Mouse (Mus musculus) olfactory bulb, adult 2 months (tissue): ENCODE results near the gene Lsm10. TPM values are rescaled to one million over a fixed set of nuclear protein-coding genes. Genes with fewer than 3 reads are reported as not detected.

Experiments used
- H3K27ac ChIP-seq: fragments of 200-500 bp; 2 replicates; pipeline ENCODE4 v1.5.1; 2012; ENCODE audit warnings: low read depth, low read length; ENCODE audit not compliant: insufficient read depth
- H3K4me1 ChIP-seq: fragments of 200-500 bp; 2 replicates; pipeline ENCODE4 v1.6.1; 2012; ENCODE audit warnings: low read length; ENCODE audit not compliant: control insufficient read depth, insufficient read depth
- H3K4me3 ChIP-seq: fragments of 200-500 bp; 2 replicates; pipeline ENCODE4 v1.5.1; 2012; ENCODE audit warnings: mild to moderate bottlenecking, low read depth, low read length, moderate library complexity; ENCODE audit not compliant: insufficient read depth
- CTCF ChIP-seq: fragments of 200-500 bp; IDR thresholded peaks from 2 replicates; pipeline ENCODE4 v1.5.1; 2012; ENCODE audit warnings: low read depth, mild to moderate bottlenecking, low read length, moderate library complexity; ENCODE audit not compliant: insufficient read depth
- POLR2A ChIP-seq: fragments of 200-500 bp; IDR thresholded peaks from 2 replicates; pipeline ENCODE4 v1.6.1; 2012; ENCODE audit warnings: mild to moderate bottlenecking, low read depth, low read length, moderate library complexity; ENCODE audit not compliant: insufficient read depth
- WGBS: fragments of 180-500 bp; shearing (Covaris S2); methylation state at CpG from one replicate; pipeline ENCODE4 v1.1.7; 2018; 5-methylcytosine and 5-hydroxymethylcytosine counted together
- polyA plus RNA-seq: library from polyadenylated mRNA; stranded (reverse); fragments of >200 nt; gene quantifications from 2 replicates; pipeline ENCODE4 v1.2.4, GENCODE M21; 2012; ENCODE audit warnings: low replicate concordance; ENCODE audit not compliant: missing spikeins, insufficient read depth, insufficient read length

Lsm10 gene
- polyA plus RNA-seq, 1 experiment: not detected

DNA sequence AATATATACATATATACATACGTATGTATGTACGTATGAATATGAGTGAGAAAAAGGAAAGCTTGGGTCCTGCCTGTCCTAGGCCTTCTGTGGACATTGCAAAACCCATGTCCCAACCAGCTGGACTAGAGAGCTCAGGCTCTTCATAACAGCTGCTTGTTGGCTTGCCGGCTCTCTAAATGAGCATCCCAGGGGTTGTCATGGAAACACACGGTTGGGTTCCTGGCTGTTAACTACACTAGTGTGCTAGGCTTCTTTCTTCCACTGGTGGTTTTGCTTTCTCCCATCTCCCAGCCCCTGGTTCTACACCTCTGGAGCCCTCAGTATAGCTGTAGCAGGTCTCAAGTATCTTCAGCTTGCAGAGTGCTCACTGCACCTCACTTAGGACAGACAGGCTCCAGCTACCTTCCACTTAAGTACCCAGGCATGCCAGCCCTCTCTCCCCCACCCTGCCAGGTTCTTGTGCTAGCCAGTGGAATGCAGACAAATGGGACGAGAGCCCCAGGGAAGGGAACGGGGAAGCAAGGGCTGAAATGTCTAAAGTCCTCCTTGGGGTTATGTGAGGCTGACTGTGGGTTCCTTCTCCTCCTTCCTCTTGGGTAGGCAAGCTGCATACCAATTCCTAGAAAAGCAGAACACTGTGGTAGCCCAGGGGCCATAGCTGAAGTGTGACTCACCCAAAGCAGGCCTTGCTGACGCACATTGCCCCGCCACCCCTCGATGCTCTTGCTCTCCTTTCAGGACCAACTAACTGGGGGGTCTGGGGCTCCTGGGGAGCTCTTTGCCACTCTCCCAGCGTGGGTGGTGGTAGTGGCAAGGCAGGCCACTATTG is 35.1 kb downstream of the Lsm10 start:
- no peak for TF ChIP-seq POLR2A
- no peak for TF ChIP-seq CTCF
- H3K27ac ChIP-seq: peak overlapping the region; percentile 70
- H3K4me3 ChIP-seq: no peak overlapping the region
- WGBS: 28% methylated on average over 10 of the region's 10 CpGs
- H3K4me1 ChIP-seq: peaks cover 53% of the 10 kb centered on the region

- H3K4me1 ChIP-seq: peaks cover 62% of the 10 kb centered on the region
- H3K4me3 ChIP-seq: no peak overlapping the region
- H3K27ac ChIP-seq: peak overlapping the region; percentile 70
- TF ChIP-seq POLR2A (no peak), CTCF (no peak)
- WGBS: 38% methylated on average over 6 of the region's 6 CpGs
These were observed 36.3 kb downstream of the Lsm10 start for GRCm38 (mm10) chr4:126132636-126133264.

DNA sequence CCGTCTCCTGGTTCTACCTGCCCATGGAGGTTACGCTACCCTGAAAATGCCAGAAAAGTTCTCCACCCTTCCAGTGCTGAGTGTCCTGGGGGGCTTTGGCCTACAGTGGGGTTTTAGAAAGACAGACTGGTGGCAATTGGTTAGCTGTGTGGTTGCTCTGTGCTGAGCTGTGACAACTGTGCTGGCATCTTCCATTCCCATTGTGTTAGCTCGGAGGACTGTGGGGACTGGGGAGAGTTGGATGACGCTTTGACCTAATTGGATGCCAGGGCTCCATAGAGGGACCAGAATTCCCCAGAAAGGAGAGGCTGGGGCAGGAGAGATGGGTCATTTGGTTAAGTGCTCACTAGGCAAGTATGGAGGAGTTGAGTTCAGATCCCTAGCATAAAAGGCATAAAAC is 37.8 kb downstream of the Lsm10 start:
- peaks cover 62% of the 10 kb centered on the region for H3K4me1 ChIP-seq
- TF ChIP-seq POLR2A: no peak
- TF ChIP-seq CTCF: no peak
- H3K4me3 ChIP-seq: no peak overlapping the region
- 85% methylated on average over 4 of the region's 4 CpGs for WGBS
- H3K27ac ChIP-seq: no peak overlapping the region

- TF ChIP-seq POLR2A (no peak), CTCF (no peak)
- WGBS: 85% methylated on average over 4 of the region's 4 CpGs
- no peak overlapping the region for H3K27ac ChIP-seq
- H3K4me1 ChIP-seq: peaks cover 58% of the 10 kb centered on the region
- no peak overlapping the region for H3K4me3 ChIP-seq
These were observed 38.2 kb downstream of the Lsm10 start for GRCm38 (mm10) chr4:126134639-126135038.

DNA sequence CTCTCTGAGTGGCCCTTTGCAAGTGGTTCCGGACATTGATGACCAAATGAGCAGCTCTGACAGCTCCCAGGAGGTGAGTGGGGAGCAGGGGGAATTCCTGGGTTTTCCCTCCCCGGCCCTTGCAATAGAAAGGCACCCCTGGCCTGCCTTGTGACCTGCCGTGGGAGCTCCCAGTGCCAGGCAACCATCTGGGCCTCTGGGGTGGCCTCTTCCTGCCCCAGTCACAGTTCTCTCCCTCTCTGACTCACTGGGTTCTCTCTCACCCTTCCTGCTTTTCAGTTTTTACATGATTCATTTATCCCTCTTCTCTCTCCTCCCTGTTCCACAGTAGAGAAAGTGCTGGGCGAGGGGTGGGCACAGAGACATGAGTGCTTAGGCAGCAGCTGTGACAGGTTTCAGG is 41.4 kb downstream of the Lsm10 start:
- H3K4me1 ChIP-seq: peaks cover 48% of the 10 kb centered on the region
- no peak for TF ChIP-seq CTCF
- no peak overlapping the region for H3K27ac ChIP-seq
- H3K4me3 ChIP-seq: no peak overlapping the region
- WGBS: 70% methylated on average over 4 of the region's 4 CpGs

DNA sequence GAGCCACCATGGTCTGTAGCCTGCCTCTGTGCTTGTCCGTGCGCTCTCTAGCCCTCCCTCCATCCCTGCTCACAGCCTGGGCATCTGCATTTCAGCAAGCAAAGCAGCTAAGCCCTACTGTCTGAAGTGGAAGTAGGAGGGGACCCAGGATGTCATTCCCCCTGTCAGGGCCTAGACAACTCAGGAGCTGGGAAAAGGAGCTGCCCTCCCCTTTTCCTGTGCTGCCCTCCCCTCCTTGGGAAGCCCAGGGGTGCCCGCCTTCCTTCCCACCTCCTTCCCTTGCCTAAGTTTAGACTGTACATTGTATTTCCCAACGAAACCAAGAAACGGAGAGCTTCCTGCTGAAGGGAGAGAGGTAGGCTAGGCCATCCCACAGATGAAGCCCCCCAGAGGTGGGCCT is 44.6 kb downstream of the Lsm10 start:
- WGBS: 52% methylated on average over 5 of the region's 5 CpGs
- H3K4me1 ChIP-seq: peaks cover 36% of the 10 kb centered on the region
- no peak overlapping the region for H3K4me3 ChIP-seq
- H3K27ac ChIP-seq: no peak overlapping the region
- TF ChIP-seq POLR2A (no peak), CTCF (no peak)

DNA sequence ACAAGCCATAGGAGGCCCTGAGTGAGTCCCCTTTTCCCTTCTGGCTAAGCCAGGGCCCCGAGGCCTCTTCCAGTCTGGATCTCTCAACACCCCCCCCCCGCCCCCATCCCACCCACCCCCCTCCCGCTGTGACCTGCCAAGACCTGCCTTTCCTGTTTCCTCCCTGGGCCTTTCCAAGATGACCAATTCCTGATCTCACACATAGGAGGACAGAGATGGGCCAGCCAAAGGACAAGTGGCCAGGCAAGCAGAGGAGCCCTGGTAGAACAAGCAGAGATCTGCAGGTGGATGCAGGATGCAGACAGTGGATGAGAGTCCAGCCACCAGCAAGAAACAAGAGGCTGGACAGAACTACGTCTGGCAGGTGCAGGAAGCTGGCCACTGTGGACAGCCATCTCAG is 49.0 kb downstream of the Lsm10 start:
- WGBS: 68% methylated on average over 4 of the region's 4 CpGs

DNA sequence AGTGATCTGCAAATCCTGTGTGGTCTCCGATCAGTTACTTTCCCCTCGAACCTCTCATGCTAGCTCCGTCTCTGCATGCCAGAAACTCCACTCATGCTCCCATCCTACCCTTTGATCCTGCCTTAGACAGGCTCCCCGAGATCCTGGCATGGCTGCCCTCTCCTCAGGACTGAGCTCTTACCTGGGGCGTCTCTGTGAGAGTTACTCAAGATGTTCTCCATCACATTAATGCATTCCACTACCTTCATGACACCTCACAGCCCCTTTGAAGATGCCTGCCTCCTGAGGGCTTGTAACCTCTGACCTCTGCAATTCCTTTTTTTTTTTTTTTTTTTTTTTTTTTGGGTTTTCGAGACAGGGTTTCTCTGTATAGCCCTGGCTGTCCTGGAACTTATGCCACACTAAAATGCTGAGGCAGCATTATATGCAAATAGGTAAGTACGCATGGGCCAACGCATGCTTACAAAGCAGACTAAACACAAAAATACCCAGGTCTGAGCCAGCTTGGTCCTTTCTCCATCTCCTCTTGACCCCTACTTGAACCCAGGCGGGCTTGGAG is 50.6 kb downstream of the Lsm10 start:
- 82% methylated on average over 9 of the region's 9 CpGs for WGBS
- H3K27ac ChIP-seq: no peak overlapping the region
- peaks cover 31% of the 10 kb centered on the region for H3K4me1 ChIP-seq
- no peak for TF ChIP-seq POLR2A
- no peak for TF ChIP-seq CTCF
- no peak overlapping the region for H3K4me3 ChIP-seq

More for the DNA sequence above, 49.0 kb downstream of the Lsm10 start:
- no peak overlapping the region for H3K27ac ChIP-seq
- H3K4me1 ChIP-seq: peaks cover 39% of the 10 kb centered on the region
- TF ChIP-seq POLR2A: no peak
- no peak for TF ChIP-seq CTCF
- H3K4me3 ChIP-seq: no peak overlapping the region

DNA sequence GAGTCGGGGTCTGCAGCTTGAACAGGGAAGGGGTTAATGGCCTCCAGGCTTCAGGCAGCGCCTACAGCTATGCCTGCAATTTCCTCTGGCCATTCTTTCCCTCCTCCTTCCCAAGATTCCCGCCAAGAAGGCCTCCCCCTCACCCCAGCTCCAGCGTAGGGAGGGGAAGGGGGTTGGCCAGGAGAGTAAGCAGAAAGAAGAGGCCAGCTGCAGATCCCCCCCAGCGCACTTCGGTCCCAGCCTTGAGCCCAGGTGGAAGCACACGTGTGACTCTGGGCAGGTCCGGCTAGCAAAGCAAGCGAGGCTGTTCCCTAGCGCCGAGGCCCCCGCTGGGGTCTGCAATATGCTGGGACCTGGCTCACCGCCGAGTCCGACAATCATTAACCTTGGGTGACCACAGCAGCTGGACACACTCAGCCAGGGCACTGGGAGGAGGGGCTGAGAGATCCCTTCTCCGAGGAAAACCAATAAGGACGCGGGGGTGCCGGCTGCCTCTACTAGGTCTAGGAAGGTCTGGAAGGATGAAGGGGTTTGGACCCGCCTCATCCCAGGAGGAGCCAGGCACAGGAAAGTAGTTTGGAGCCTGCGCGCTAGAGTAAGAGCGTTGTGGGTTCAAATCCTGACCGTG is 51.2 kb downstream of the Lsm10 start, which contains the start of gene Eva1b:
Gene Eva1b, plus strand, starts transcription at position 212 of the 628 bp plus-strand sequence.
- 24% methylated on average over 24 of the region's 24 CpGs for WGBS
- Histone ChIP-seq H3K4me1 (peaks cover 31% of the 10 kb centered on the region), H3K4me3 (peak within 1 kb of the TSS; percentile 58), H3K27ac (no peak within 1 kb of the TSS)
- TF ChIP-seq CTCF (no peak), POLR2A (no peak)

Other genes with a start within 250 kb of the Lsm10 start
- gene Csf3r, start 72.1 kb upstream of the Lsm10 start, polyA plus RNA-seq: not detected in 2 replicates
- not detected in 2 replicates for gene Mrps15, start 49.7 kb upstream of the Lsm10 start, polyA plus RNA-seq
- not detected in 2 replicates for gene Oscp1, start 38.1 kb upstream of the Lsm10 start, polyA plus RNA-seq
- not detected in 2 replicates for gene Stk40, start 7.3 kb downstream of the Lsm10 start, polyA plus RNA-seq
- gene Eva1b, start 51.1 kb downstream of the Lsm10 start, polyA plus RNA-seq: not detected in 2 replicates
- not detected in 2 replicates for gene Sh3d21, start 66.9 kb downstream of the Lsm10 start, polyA plus RNA-seq
- 165 and 783 TPM in 2 replicates for gene Thrap3, start 106.1 kb downstream of the Lsm10 start, polyA plus RNA-seq
- gene Map7d1, start 159.7 kb downstream of the Lsm10 start, polyA plus RNA-seq: 379 TPM in 1 of 2 replicates, not detected in the other
- 342 TPM in 1 of 2 replicates, not detected in the other for gene Trappc3, start 165.7 kb downstream of the Lsm10 start, polyA plus RNA-seq
- not detected in 2 replicates for gene Col8a2, start 190.2 kb downstream of the Lsm10 start, polyA plus RNA-seq
- not detected in 2 replicates for gene Adprhl2, start 225.1 kb downstream of the Lsm10 start, polyA plus RNA-seq
- not detected in 2 replicates for gene Tekt2, start 229.1 kb downstream of the Lsm10 start, polyA plus RNA-seq